Mouse (Mus musculus): Measurements from ENCODE around the gene Pla2r1.

DNA sequence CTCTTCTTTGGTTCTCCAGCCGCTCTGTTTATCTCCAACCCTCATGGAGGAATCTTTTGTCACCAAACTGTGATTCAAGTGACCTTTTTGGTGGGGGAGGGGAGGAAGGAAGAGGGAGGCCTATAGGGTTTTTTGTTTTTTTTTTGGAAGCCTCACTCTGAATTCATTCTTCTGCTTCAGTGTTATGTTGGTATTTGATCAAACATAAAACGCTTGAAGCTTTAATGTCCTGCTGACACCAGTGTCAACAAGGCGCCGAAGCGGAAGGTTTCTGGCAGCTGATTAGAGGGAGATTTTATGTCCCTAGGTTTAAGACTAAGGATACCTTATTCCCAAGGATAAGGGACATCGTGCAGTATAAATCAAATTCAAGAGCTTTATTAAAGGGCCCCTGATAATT, 143.9 kb downstream of the Pla2r1 start:
- TF ChIP-seq CTCF (IDR thresholded peaks at IDR 0.05; ENCODE audit: low read depth) (no peak), EP300 (optimal IDR thresholded peaks at IDR 0.05) (no peak)

Measured in stomach, postnatal 0 days (tissue).